Mouse (Mus musculus): ENCODE measurements around the gene Map2k4.

DNA sequence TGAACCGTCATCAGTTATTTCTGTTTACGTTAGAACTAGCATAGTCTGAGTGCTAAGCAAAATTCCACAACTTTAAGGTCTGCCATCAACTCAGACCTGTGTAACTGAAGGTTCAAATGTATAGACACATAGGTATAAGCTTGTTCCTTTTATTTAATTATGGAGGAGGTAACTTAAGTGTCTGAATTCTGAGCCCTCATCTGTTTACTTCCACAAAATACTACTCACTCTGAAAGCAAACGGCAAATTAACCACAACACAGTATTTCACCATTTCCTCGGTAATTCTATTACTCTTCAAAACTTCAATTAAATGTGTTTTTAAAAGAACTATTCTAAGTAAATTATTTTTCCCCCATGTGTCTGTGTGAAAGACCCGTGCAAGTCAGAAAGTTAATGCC lies 10.3 kb downstream of the Map2k4 start:
- TF ChIP-seq CTCF (IDR thresholded peaks at IDR 0.05; ENCODE audit: control insufficient read depth, insufficient read depth, insufficient read length) (no peak), CEBPB (IDR thresholded peaks at IDR 0.05; ENCODE audit: low read depth) (no peak), MAX (IDR thresholded peaks at IDR 0.05) (no peak), MYOD1 (IDR thresholded peaks at IDR 0.05; ENCODE audit: control insufficient read depth, insufficient read length, low read depth) (no peak), USF1 (IDR thresholded peaks at IDR 0.05; ENCODE audit: low read depth) (no peak), MYOG (IDR thresholded peaks at IDR 0.05; ENCODE audit: control insufficient read depth, extremely low read depth, insufficient read length) (no peak), FOSL1 (IDR thresholded peaks at IDR 0.05; ENCODE audit: insufficient read depth, low read length, poor library complexity, severe bottlenecking) (no peak)

All from C2C12 (cell line).